Mouse (Mus musculus): ENCODE data around the gene Mybpc2. TPM values are rescaled to one million over a fixed set of nuclear protein-coding genes. Genes with fewer than 3 reads are reported as not detected.

The Mybpc2 gene
- total RNA-seq (2022), result 1,000 to 10,000 TPM; 5,017 to 5,674 (median 5,484) TPM

DNA sequence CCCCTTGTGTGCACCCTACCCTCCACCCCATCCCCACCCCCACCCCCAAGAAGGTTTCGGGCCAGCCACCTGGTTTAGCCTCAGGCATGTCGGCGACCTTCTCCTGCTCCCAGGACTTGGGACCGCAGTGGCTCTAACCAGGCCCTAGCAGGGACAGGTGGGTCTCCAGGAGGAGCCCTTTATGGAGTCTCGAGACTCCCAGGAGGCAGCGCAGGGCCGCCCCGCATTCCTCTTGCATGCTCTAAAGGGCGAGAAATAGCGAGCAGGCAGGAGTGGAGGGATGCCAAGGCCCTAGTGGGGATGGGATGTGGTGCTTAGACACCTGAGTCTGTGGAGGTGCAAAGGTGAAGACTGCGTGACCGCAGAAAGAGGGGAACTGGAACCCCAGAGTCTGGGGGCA, at the start of gene Mybpc2:
Gene Mybpc2, minus strand, starts transcription at position 155 of the 400 bp plus-strand sequence.
- DNase-seq (ENCODE audit: low spot score in 2 of 2), result peak; percentile 80 to 90

DNA sequence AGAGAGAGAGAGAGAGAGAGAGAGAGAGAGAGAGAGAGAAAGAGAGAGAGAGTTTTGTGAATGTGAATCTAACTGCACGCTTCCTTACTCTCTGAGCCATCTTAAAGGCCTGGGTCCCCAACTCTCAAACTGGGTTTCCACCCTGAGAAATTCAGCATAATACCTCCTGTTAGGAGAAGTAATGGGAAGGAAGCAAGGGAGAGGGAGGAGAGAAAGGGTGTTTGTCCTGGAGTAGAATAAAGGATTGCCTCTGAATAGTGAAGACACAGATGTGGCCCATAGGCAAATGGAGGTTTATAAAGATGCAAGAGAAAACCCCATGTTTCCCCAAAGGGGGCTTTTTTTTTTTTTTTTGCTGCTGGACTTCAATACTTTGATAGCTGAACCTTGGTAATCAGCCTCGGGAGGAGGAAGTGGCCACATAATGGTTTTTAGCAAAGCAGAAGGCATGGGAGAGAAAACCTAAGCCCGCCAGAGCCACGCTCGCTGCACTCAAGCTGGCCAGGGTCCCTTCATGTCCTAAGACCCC, 48.6 kb upstream of the Mybpc2 start:
- no peak for DNase-seq (ENCODE audit: low spot score in 2 of 2)

DNA sequence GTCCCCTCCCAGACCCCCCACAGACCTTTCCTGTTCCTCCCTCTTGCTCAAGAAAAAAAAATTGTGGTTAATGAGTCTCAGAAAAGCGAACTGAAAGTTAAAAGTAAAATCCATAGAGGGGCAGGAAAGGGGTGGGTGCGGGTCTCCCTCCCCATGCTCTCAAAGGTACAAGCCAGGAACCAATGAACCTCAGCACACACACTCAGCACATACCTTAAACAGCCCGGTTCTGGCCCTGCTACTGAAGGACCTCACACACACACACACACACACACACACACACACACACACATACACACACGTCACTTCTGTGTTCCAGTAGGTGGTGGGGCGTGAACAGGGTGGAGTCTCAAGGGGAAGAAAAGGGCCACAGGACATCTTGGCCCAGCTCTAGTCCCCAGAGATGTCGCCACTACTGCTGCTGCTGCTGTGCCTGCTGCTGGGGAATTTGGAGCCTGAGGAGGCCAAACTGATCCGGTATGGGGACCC, 47.8 kb upstream of the Mybpc2 start, which contains the start of gene Napsa:
Gene Napsa, plus strand, starts transcription at position 168 of the 489 bp plus-strand sequence.
- DNase-seq (ENCODE audit: low spot score in 2 of 2), result no peak

DNA sequence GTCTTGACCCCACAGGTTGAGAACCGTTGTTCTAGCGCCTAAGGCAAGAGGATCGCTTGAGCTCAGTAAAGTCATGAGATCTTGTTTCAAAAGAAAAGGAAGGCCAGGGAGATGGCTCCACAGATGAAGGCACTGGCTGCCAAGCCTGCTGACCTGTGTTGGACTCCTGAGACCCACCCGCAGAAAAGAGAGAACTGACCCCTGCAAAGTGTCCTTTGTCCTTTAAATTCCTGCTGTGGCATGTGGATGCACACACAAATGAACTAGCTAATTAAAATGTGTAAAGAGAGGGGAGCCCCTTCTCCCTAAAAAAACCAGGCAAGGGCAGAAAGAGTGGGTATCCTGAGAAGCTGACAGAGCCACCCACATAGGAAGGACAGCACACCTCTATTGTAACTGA, 47.4 kb upstream of the Mybpc2 start:
- DNase-seq (ENCODE audit: low spot score in 2 of 2), result no peak

DNA sequence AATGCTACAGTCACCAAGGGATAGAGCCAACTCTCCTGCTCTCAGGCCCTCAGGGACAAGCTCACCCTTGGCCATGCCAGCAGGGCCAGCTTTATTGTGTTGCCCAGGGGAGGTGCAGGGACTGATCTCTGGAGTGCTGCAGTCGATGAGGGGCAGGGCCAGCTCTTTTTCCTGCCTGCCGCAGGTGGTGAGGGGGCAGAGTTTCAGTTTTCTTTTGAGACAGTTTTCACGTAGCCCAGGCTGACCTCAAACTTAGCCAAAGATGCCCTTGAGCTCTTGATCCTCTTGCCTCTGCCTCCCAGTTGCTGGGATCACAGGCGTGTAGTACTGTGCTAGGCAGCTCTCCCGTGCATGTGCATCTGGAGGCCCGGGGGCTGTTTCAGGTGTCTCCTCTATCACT, 46.5 kb upstream of the Mybpc2 start:
- no peak for DNase-seq (ENCODE audit: low spot score in 2 of 2)

DNA sequence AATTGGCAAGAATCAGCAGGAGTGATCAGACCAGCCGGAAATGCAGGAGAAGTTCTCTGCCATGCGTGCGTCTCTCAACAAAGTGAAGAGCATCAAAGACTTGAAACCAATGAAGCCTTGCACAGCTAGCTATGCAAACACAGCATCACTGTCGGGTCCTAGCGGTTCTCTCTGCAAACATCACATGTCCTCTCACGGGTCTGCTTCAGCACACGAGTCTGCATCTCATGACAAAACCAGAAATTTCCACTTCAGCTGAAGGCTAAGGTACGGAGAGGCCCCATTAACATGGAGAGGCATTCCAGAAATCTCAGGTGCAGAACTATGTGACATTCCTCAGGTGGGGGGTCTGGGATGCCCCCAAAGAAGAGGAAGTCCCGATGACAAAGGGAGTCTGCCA, 44.3 kb upstream of the Mybpc2 start:
- DNase-seq (ENCODE audit: low spot score in 2 of 2), result no peak

DNA sequence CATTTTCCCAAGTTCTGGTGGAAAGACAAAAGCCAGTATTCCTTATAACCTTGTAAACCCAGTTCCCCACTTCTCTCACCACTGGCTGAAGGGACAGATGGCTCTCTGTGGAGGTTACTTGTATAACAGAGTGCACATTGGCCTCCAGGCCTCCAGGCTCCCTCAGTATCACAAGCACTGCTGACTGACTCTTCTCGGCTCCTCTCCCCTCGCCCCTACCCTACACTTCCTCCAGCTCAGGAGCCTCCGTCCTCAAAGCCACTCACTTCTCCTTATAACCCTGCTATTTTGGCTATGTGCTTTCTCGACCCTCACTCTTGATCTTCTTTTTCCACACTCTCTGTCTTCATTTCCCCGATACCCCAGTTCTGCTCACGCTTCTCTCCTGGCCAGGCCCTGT, 41.0 kb upstream of the Mybpc2 start:
- DNase-seq (ENCODE audit: low spot score in 2 of 2), result no peak

DNA sequence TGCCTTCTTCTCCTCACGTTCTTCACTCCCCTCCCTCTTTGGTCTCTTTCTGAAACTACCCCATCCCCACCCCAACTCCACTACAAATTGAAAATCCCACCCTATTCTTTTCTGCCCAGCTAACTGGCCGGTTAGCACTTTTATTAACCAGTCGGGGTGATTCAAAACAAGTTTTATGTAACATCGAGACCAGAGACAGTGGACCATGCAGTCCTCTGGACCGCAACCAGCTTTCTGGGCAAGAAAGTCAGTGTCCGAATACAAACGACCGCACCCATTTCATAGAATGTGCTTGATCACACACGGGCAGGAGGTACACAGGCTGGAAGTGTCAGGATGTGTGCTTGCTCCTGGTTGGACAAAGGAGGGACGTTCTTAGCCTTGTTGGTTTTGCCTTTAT, 40.0 kb upstream of the Mybpc2 start:
- DNase-seq (ENCODE audit: low spot score in 2 of 2), result no peak

DNA sequence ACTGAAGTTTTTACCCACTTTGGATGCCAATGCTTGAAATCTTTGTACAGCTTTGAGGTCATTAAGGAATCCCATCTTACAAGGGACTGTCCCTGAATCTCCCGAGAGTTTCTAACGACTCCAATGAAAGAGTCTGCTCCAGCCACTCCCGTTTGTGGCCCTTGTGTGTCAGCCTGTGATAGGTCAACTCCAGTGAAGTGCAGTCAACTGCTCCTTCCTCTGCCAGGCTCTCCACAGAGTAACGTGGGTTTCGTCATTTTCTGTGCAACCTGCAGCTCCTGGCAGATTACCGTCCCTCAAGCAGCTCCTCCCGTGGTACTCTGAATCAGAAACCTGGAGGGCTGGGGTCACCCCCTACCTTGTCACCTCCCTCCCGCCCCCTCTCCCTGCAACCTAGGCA, 38.8 kb upstream of the Mybpc2 start:
- no peak for DNase-seq (ENCODE audit: low spot score in 2 of 2)

DNA sequence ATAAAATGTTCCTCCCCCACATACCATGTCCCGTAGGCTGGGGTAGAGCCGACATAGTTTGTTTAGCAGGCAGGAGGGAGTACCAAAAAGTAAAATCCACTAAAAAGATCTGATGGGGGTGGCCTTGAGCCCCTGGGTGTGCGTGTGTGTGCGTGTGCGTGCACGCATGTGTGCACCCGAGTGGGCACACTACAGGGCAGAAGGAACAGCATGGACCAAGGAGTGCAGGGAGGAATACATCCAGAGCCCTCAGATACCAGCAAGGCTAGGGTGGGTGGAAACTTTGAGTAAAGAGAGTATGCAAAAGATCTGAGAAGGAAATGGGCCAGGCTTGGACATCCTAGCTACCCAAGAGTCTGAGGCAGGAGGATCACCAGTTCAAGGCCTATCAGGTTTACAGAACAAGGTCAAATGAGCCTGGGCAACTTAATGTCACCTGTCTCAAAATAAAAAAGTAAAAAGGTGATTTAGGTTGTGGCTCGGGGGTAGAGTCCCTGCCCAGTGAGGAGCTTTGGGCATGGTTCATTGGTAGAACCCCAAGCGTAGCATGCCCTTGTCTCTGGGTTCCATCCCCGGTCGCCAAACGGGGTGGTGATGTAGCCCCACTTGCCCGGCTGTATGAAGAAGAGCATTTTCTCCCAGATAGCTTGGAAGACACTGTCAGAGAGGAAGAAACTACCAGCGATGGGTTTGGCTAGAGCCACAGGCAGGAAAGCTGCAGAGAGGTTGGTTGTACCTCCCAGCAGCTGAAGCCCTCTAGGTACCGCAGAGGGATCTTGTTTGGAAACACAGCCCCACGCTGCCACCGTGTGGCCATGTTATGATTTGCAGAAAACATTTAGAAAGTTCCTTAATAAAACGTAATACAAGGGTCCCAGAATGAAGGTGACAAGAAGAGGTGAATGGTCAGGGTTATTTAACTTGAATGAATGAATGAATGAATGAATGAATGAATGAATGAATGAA, 36.3 kb upstream of the Mybpc2 start:
- peak; percentile 40 to 54 for DNase-seq (ENCODE audit: low spot score in 2 of 2)

DNA sequence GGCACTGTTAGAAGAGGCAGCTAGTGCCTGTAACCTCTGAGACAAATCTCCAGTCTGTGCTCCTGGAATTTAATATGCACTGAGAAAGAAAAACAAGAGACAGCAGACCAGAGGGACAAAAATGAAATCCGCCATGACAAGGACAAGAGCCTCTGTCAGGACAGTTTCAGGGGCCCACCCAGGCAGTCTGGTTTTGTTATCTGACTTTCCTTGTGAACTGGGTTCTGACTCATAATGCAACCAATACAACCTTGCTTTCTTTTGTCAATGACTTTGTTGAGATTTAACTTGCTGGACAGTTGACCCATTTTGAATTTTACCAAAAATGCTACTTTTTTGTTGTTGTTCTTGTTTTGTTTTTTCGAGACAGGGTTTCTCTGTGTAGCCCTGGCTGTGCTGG, 33.2 kb upstream of the Mybpc2 start:
- no peak for DNase-seq (ENCODE audit: low spot score in 2 of 2)

DNA sequence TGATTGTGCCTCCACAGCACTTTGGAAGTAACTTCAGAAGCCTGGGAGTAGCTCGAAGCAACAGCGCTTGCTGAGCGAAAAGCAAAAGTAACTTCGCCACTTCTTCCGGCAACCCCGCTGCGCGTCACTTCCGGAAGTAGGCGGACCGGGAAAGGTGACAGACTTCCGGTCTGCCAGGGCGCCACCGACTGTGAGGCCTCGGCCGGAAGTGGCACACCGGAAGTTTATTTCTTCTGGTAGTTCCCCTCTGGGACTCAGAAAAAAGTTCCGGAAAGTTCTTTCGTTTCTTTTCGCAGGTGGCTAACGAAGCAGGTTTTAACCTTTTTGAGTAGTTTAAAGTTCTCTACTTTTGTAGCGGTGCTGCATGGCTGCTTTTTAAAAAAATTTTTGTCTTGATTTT, 29.4 kb upstream of the Mybpc2 start, which contains the start of gene Nr1h2:
Gene Nr1h2, minus strand, starts transcription at position 126 of the 400 bp plus-strand sequence.
- DNase-seq (ENCODE audit: low spot score in 2 of 2), result peak; percentile 93 to 95

DNA sequence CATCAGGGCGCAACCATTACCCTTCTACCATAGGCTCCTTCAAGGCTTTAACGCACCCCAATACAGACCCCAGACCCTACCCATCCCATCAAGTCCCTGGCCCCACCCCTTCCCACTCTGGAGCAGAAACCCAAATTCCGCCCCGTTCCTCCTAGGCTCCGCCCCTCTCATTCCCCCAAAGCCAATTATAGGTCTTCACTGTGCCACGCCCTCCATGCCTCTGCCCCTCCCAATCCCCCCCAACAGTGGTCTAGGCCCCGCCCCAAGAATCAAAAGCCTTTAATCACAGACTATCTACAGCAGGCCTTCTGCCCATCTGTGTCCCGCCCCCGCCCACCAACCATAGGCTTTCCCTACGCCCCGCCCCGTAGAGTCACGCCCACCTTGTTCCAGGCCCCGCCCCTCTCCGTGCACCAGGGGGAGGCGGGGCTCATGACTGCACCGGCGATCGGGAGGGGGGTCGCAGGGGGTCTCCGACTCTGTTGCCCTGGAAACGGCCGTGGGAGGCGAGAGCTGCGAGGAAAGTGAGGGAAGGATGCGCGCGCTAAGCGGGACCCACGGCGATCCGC, 28.8 kb upstream of the Mybpc2 start:
- peak; percentile 63 to 69 for DNase-seq (ENCODE audit: low spot score in 2 of 2)

DNA sequence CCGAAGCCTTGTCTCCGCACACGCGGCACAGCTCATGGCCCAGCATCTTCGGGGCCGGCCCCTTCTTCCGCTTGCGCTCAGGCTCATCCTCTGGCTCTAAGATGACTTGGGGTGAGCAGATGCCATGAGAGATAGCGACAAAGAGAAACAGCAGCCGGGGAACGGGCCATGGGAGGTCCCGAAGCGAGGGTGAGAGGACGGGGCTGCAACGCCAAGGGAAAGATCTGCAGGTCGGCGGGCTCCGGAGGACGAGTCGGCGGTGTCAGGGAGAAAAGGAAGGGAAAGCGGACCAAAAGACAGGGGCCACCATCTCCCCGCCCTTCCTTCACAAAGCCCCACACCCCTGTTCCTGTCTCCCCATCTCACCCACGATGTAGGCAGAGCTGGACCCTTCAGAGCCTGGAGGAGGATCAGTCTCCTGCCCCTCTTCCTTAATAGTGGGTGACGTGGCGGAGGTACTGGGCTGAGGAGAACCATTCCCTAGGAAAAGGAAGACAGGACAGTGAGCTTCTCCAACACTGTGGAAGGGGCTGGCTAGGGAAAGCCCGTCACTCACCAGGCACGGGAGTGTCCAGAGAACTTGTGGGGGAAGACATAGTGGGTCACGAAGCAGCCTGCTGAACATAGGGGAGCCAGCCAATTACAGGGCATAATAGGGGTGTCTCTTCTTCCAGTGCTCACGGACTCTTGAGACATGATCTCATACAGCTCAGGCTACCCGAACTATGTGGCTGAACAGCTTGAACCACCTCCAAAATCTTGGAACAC, 27.9 kb upstream of the Mybpc2 start:
- no peak for DNase-seq (ENCODE audit: low spot score in 2 of 2)

DNA sequence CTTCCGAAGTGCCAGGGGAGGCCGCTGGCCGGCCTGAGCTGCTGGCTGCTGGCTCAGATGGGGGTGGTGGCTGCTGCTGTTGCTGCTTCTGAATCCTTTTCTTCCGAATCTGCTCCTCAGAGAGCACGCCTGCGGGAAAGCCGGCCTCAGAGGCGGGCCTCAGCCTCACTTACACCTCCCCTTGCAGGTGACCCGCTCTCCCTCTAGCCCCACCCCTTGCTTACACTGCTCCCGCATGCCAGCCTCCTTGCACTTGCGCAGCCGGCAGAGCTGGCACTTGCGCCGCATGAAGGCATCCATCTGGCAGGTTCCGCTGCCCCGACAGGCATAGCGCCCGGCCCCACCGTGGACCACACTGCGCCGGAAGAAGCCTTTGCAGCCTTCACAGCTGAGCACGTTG, 27.3 kb upstream of the Mybpc2 start:
- no peak for DNase-seq (ENCODE audit: low spot score in 2 of 2)

DNA sequence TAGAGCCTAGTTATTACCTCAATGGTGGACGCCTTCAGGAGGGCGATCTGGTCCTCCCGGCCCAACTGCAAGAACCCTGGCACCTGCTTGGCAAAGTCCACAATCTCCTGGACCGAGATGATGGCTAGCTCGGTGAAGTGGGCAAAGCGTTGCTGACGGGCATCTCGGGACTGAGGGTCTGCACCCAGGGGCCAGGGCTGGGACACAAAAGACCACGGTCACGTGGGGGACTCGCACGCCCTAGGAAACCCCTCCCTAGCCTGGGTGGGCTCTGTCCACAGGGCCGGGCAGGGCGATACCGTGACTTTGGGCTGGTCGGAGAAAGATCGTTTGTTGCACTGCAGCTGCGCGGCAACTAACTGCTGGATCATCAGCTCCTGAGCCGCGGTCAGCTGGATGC, 26.8 kb upstream of the Mybpc2 start:
- DNase-seq (ENCODE audit: low spot score in 2 of 2), result no peak

DNA sequence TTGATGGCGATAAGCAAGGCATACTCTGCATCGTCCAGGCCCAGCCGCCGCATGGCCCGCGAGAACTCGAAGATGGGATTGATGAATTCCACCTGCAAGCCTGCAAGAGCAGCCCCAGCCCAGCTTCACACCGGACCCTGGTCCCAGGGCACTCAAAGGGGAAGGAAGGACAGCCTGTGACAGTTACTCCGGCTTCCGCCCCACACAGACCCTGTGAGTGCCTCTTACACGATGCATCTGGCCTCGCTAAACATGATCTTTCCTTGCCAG, 25.9 kb upstream of the Mybpc2 start:
- DNase-seq (ENCODE audit: low spot score in 2 of 2), result no peak

DNA sequence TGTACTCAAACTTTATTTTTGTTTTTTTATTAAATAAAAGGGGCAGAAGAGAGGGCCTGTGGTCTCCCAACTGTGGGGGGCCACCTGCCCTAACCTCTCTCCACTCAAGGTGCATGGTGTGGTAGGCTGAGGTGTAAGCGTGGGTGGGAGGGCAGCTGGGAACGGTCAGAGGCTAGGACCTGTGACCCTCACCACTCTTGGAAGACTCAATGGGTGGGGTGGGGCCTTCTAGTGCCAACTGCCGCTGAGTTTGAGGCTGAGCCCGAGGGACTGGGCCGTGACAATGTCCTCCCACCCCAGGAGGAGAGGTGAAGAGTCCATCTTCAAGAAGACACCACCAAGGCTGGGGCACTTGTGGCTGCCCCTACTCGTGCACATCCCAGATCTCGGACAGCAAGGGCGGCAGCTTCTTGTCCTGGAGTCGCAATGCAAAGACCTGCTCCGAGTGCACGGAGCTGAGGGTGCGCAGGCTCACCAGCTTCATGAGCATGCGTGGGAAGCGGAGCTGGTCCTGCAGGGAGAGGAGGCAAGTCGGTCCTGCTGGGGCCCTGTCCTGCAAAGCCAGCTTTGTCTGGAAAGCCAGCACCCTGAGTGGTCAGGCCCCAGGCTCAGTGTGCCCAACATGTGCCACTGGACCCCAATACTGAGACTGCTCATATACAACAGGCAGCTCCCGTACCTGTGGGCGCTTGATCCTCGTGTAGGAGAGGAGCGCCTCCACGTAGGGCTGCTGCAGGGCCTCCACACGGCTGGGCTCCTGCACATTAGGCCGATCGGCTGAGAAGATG, 25.4 kb upstream of the Mybpc2 start:
- DNase-seq (ENCODE audit: low spot score in 2 of 2), result no peak

DNA sequence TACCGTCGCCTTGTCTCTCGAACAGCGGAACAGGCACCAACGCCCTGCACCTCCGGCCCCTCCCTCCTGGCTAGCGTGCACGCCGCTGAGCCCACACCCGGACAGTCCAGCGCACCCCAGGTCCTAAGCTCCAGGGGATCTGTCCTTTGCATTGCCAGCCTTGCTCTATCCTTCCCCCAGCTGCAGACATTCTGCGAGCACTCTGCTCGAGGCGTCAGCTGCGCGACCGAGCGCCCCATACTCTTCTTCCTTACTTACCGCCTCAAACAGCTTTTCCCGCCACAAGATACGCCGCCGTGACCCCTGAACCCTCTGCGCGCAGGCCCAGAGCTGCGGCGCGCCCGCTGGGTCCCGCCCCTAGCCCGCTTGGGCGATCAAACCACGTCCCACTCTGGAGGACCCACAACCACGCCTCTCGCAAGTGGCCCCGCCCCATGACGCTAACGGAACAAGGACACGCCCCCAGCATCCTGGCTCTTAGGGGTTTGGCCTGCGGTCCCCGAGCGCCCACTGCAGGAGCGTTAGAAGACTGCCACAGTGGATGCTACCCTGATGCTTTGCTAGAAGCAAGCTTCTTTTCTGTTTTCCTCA, 24.1 kb upstream of the Mybpc2 start, which contains the start of gene Pold1:
Gene Pold1, minus strand, starts transcription at position 353 of the 591 bp plus-strand sequence.
- DNase-seq (ENCODE audit: low spot score in 2 of 2), result peak; percentile 100

DNA sequence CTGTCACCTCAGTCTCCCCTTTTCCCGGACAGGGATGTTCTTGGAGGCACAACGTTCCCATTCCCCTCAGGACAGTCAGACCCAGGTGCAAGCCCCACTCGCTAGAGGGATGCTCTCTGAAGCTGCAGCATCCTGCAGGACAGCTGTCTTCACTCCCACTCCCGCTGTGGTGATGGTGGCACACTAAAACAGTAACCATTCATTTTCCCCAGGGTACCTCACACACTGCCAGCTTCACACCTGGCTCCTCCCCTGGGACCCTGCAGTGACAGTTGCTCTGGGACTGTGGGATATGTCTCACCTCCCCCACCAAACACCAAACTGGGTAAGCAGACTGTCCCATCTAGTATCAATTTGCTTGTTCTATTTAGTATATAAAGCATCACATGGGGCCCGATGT, 23.3 kb upstream of the Mybpc2 start:
- DNase-seq (ENCODE audit: low spot score in 2 of 2), result no peak
